Mouse (Mus musculus) G1E (cell line): ENCODE data around the gene Syt2.

Experiments
- CTCF ChIP-seq: IDR thresholded peaks from 2 replicates; pipeline ENCODE4 v1.5.1; 2012; ENCODE audit warnings: low read depth, low read length, inconsistent platforms, mixed read lengths
- GATA1 ChIP-seq: IDR thresholded peaks from 2 replicates; pipeline ENCODE4 v1.6.1; 2012; ENCODE audit warnings: borderline replicate concordance, low read length, inconsistent platforms, mixed read lengths
- GATA2 ChIP-seq: IDR thresholded peaks from 2 replicates; pipeline ENCODE4 v1.6.1; 2012; ENCODE audit warnings: low read depth, low read length, inconsistent platforms, borderline replicate concordance
- TAL1 ChIP-seq: conservative IDR thresholded peaks from 2 replicates; pipeline ENCODE4 v1.6.1; 2012; ENCODE audit warnings: low read depth, low read length, inconsistent platforms, mixed read lengths

DNA sequence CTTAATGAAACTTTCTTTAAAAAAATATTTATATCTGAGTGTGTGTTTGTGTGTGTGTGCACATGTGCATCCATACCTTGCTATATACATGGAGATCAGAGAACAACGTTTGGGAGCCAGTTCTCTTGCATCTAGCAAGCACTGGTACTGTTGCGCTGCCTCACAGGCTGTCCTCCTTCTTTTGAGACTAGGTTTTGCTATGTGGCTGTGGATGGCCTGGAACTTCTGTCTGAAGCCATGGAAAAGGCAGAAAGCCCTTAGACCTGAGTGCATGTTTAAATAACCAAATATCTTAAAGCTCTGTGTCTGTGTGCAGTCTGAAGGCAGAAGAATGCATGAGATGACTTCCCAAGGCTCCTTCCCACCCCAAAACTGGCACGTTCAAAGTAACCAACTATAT is 126.3 kb downstream of the Syt2 start:
- TF ChIP-seq CTCF = no peak
- TF ChIP-seq TAL1 = no peak
- TF ChIP-seq GATA1 = no peak
- no peak for TF ChIP-seq GATA2
